Mouse (Mus musculus) retina, postnatal 7 days (tissue): ENCODE results near the gene Ugt1a2.
"Not testable (repeated sequence)": the region's sequence is repeated elsewhere in the genome, so short reads cannot be mapped to it uniquely, and the experiment has no call there.

Experiments
- DNase-seq: peaks from one replicate; pipeline ENCODE4 v3.0.0-alpha.2; 2012; ENCODE audit warnings: low read depth, low spot score

Ugt1a2 gene

GRCm38 (mm10) chr1:88217576-88217975 is 17.2 kb downstream of the Ugt1a2 start:
- no peak for DNase-seq

GRCm38 (mm10) chr1:88218051-88218450 is 17.6 kb downstream of the Ugt1a2 start:
- no peak for DNase-seq

GRCm38 (mm10) chr1:88218591-88218990 is 18.2 kb downstream of the Ugt1a2 start:
- DNase-seq: no peak

GRCm38 (mm10) chr1:88219054-88219453 is 18.7 kb downstream of the Ugt1a2 start:
- no peak for DNase-seq

GRCm38 (mm10) chr1:88220336-88220735 is 19.9 kb downstream of the Ugt1a2 start:
- DNase-seq: no peak

- no peak for DNase-seq
Observed at GRCm38 (mm10) chr1:88222216-88222615, 21.8 kb downstream of the Ugt1a2 start.

- DNase-seq: not testable (repeated sequence)
Observed at GRCm38 (mm10) chr1:88223011-88223515, 22.7 kb downstream of the Ugt1a2 start.

GRCm38 (mm10) chr1:88223591-88223990 is 23.2 kb downstream of the Ugt1a2 start:
- no peak for DNase-seq

GRCm38 (mm10) chr1:88224029-88224776 is 23.8 kb downstream of the Ugt1a2 start:
- DNase-seq: no peak

GRCm38 (mm10) chr1:88225301-88225700 is 24.9 kb downstream of the Ugt1a2 start:
- DNase-seq: not testable (repeated sequence)

- no peak for DNase-seq
Observed at GRCm38 (mm10) chr1:88225741-88226140, 25.3 kb downstream of the Ugt1a2 start.

- DNase-seq: no peak
Observed at GRCm38 (mm10) chr1:88226670-88227379, 26.4 kb downstream of the Ugt1a2 start, which contains the start of gene Mroh2a. Mroh2a (plus strand) TSS chr1:88226986.

GRCm38 (mm10) chr1:88227482-88227881 is 27.1 kb downstream of the Ugt1a2 start:
- DNase-seq: no peak

GRCm38 (mm10) chr1:88228121-88228520 is 27.7 kb downstream of the Ugt1a2 start:
- DNase-seq: no peak

- no peak for DNase-seq
Observed at GRCm38 (mm10) chr1:88229566-88229965, 29.2 kb downstream of the Ugt1a2 start.

GRCm38 (mm10) chr1:88229986-88230385 is 29.6 kb downstream of the Ugt1a2 start:
- no peak for DNase-seq

- no peak for DNase-seq
Observed at GRCm38 (mm10) chr1:88230421-88230820, 30.0 kb downstream of the Ugt1a2 start.

GRCm38 (mm10) chr1:88230981-88231802 is 30.8 kb downstream of the Ugt1a2 start:
- no peak for DNase-seq

GRCm38 (mm10) chr1:88231803-88232499 is 31.6 kb downstream of the Ugt1a2 start:
- DNase-seq: no peak

- DNase-seq: no peak
Observed at GRCm38 (mm10) chr1:88232664-88233380, 32.4 kb downstream of the Ugt1a2 start.
